Mouse (Mus musculus): ENCODE measurements at regions not wholly inside any gene's neighbourhood (a gene's known extent, or its start where the extent isn't known, plus 50 kb on each side); places are given as distances from the start of the nearest gene placed in this dataset.
A peak's percentile ranks its signal among the peaks of the same experiment; 100 is the strongest.
"Not testable (repeated sequence)": the region's sequence is repeated elsewhere in the genome, so short reads cannot be mapped to it uniquely, and the experiment has no call there.

GRCm38 (mm10) chr10:16171251-16171650 is 1453.2 kb upstream of the Gje1 start:
- H3K9ac ChIP-seq (replicated peaks; ENCODE audit: low read length), result no peak overlapping the region
- 66% methylated on average over 4 of the region's 4 CpGs for WGBS
- no peak for DNase-seq (ENCODE audit: low spot score)
- H3K9me3 ChIP-seq (ENCODE audit: low read length), result no peaks in the 10 kb centered on the region
- no peak for TF ChIP-seq CTCF (IDR thresholded peaks at IDR 0.05; ENCODE audit: low read depth)
- H3K4me3 ChIP-seq (ENCODE audit: low read length), result no peak overlapping the region
- no peaks in the 10 kb centered on the region for H3K36me3 ChIP-seq (ENCODE audit: insufficient read depth, low read length)
- H3K4me2 ChIP-seq (ENCODE audit: low read depth, low read length), result no peak overlapping the region
- no peak for ATAC-seq
- H3K27ac ChIP-seq, result no peak overlapping the region
- no peaks in the 10 kb centered on the region for H3K4me1 ChIP-seq (ENCODE audit: insufficient read depth, low read length)
- no peaks in the 10 kb centered on the region for H3K27me3 ChIP-seq (ENCODE audit: insufficient read depth, low read length)

GRCm38 (mm10) chr10:16159542-16159941 is 1441.5 kb upstream of the Gje1 start:
- not testable (repeated sequence) for H3K27ac ChIP-seq; H3K4me1 ChIP-seq (ENCODE audit: insufficient read depth, low read length); DNase-seq (ENCODE audit: low spot score); H3K27me3 ChIP-seq (ENCODE audit: insufficient read depth, low read length); ATAC-seq; H3K36me3 ChIP-seq (ENCODE audit: insufficient read depth, low read length); H3K9ac ChIP-seq (replicated peaks; ENCODE audit: low read length); H3K4me3 ChIP-seq (ENCODE audit: low read length); H3K4me2 ChIP-seq (ENCODE audit: low read depth, low read length); H3K9me3 ChIP-seq (ENCODE audit: low read length)
- 90% methylated on average over 6 of the region's 6 CpGs for WGBS

GRCm38 (mm10) chr10:16158445-16158844 is 1440.4 kb upstream of the Gje1 start:
- no peaks in the 10 kb centered on the region for H3K4me1 ChIP-seq (ENCODE audit: insufficient read depth, low read length)
- H3K9ac ChIP-seq (replicated peaks; ENCODE audit: low read length), result no peak overlapping the region
- TF ChIP-seq CTCF (IDR thresholded peaks at IDR 0.05; ENCODE audit: low read depth), result no peak
- ATAC-seq (no peak), DNase-seq (ENCODE audit: low spot score) (no peak)
- H3K4me3 ChIP-seq (ENCODE audit: low read length), result no peak overlapping the region
- H3K9me3 ChIP-seq (ENCODE audit: low read length), result no peaks in the 10 kb centered on the region
- no peaks in the 10 kb centered on the region for H3K27me3 ChIP-seq (ENCODE audit: insufficient read depth, low read length)
- H3K4me2 ChIP-seq (ENCODE audit: low read depth, low read length), result no peak overlapping the region
- no peak overlapping the region for H3K27ac ChIP-seq
- 90% methylated on average over 3 of the region's 3 CpGs for WGBS
- H3K36me3 ChIP-seq (ENCODE audit: insufficient read depth, low read length), result no peaks in the 10 kb centered on the region

- H3K4me1 ChIP-seq (ENCODE audit: insufficient read depth, low read length), result no peaks in the 10 kb centered on the region
- H3K4me3 ChIP-seq (ENCODE audit: low read length), result no peak overlapping the region
- no peak overlapping the region for H3K9ac ChIP-seq (replicated peaks; ENCODE audit: low read length)
- no peak for TF ChIP-seq CTCF (IDR thresholded peaks at IDR 0.05; ENCODE audit: low read depth)
- no peaks in the 10 kb centered on the region for H3K36me3 ChIP-seq (ENCODE audit: insufficient read depth, low read length)
- no peak overlapping the region for H3K4me2 ChIP-seq (ENCODE audit: low read depth, low read length)
- H3K9me3 ChIP-seq (ENCODE audit: low read length), result no peaks in the 10 kb centered on the region
- 52% methylated on average over 5 of the region's 5 CpGs for WGBS
- ATAC-seq (no peak), DNase-seq (ENCODE audit: low spot score) (peak; percentile 4)
- H3K27me3 ChIP-seq (ENCODE audit: insufficient read depth, low read length), result no peaks in the 10 kb centered on the region
- no peak overlapping the region for H3K27ac ChIP-seq
Observed at GRCm38 (mm10) chr10:16156954-16157353, 1438.9 kb upstream of the Gje1 start.

- Histone ChIP-seq H3K4me1 (ENCODE audit: insufficient read depth, low read length) (no peaks in the 10 kb centered on the region), H3K27ac (no peak overlapping the region), H3K27me3 (ENCODE audit: insufficient read depth, low read length) (no peaks in the 10 kb centered on the region), H3K4me2 (ENCODE audit: low read depth, low read length) (no peak overlapping the region), H3K9ac (replicated peaks; ENCODE audit: low read length) (no peak overlapping the region), H3K36me3 (ENCODE audit: insufficient read depth, low read length) (no peaks in the 10 kb centered on the region), H3K4me3 (ENCODE audit: low read length) (no peak overlapping the region), H3K9me3 (ENCODE audit: low read length) (no peaks in the 10 kb centered on the region)
- TF ChIP-seq CTCF (IDR thresholded peaks at IDR 0.05; ENCODE audit: low read depth), result no peak
- no peak for DNase-seq (ENCODE audit: low spot score)
- WGBS, result 95% methylated on average over 3 of the region's 3 CpGs
- ATAC-seq, result no peak
Observed at GRCm38 (mm10) chr10:16148991-16149390, 1431.0 kb upstream of the Gje1 start.

GRCm38 (mm10) chr10:16145397-16145796 is 1427.4 kb upstream of the Gje1 start:
- no peak overlapping the region for H3K27ac ChIP-seq

GRCm38 (mm10) chr10:16123902-16124301 is 1405.9 kb upstream of the Gje1 start:
- Histone ChIP-seq H3K9ac (replicated peaks; ENCODE audit: low read length) (no peak overlapping the region), H3K36me3 (ENCODE audit: insufficient read depth, low read length) (no peaks in the 10 kb centered on the region), H3K4me3 (ENCODE audit: low read length) (no peak overlapping the region), H3K27me3 (ENCODE audit: insufficient read depth, low read length) (no peaks in the 10 kb centered on the region), H3K27ac (no peak overlapping the region), H3K4me1 (ENCODE audit: insufficient read depth, low read length) (no peaks in the 10 kb centered on the region), H3K4me2 (ENCODE audit: low read depth, low read length) (no peak overlapping the region), H3K9me3 (ENCODE audit: low read length) (no peaks in the 10 kb centered on the region)
- TF ChIP-seq CTCF (IDR thresholded peaks at IDR 0.05; ENCODE audit: low read depth), result no peak
- ATAC-seq (peak; percentile 62; the same call in 1 of the 2 replicates), DNase-seq (ENCODE audit: low spot score) (peak; percentile 9)
- WGBS, result 55% methylated on average over 2 of the region's 2 CpGs

More at GRCm38 (mm10) chr10:16145397-16145796, 1427.4 kb upstream of the Gje1 start:
- Histone ChIP-seq H3K4me2 (ENCODE audit: low read depth, low read length) (no peak overlapping the region), H3K36me3 (ENCODE audit: insufficient read depth, low read length) (no peaks in the 10 kb centered on the region), H3K9ac (replicated peaks; ENCODE audit: low read length) (no peak overlapping the region), H3K9me3 (ENCODE audit: low read length) (no peaks in the 10 kb centered on the region), H3K27me3 (ENCODE audit: insufficient read depth, low read length) (no peaks in the 10 kb centered on the region), H3K4me3 (ENCODE audit: low read length) (no peak overlapping the region), H3K4me1 (ENCODE audit: insufficient read depth, low read length) (no peaks in the 10 kb centered on the region)
- ATAC-seq (no peak), DNase-seq (ENCODE audit: low spot score) (no peak)
- TF ChIP-seq CTCF (IDR thresholded peaks at IDR 0.05; ENCODE audit: low read depth), result no peak
- WGBS, result 92% methylated on average over 1 of the region's 1 CpGs

All from hindbrain, postnatal 0 days (tissue).